Mouse (Mus musculus) ES-Bruce4 (cell line): ENCODE measurements at regions not wholly inside any gene's neighbourhood (a gene's known extent, or its start where the extent isn't known, plus 50 kb on each side); places are given as distances from the start of the nearest gene placed in this dataset.

Experiments
- CTCF ChIP-seq: IDR thresholded peaks from one replicate; pipeline ENCODE4 v1.8.1; 2011; ENCODE audit warnings: low read depth, low read length
- POLR2A ChIP-seq: IDR thresholded peaks from one replicate; pipeline ENCODE4 v1.8.1; 2011; ENCODE audit warnings: low read length; ENCODE audit not compliant: insufficient read depth

GRCm38 (mm10) chr12:16260501-16260900, 350.3 kb downstream of the Lpin1 start:
- TF ChIP-seq CTCF (no peak), POLR2A (no peak)
